Mouse (Mus musculus): ENCODE measurements around the gene Gm10322.

- TF ChIP-seq CTCF (IDR thresholded peaks at IDR 0.05; ENCODE audit: control insufficient read depth, insufficient read depth, insufficient read length) (no peak), MAX (IDR thresholded peaks at IDR 0.05) (no peak), USF1 (IDR thresholded peaks at IDR 0.05; ENCODE audit: low read depth) (no peak), MYOG (IDR thresholded peaks at IDR 0.05; ENCODE audit: control insufficient read depth, extremely low read depth, insufficient read length) (no peak), MYOD1 (IDR thresholded peaks at IDR 0.05; ENCODE audit: control insufficient read depth, insufficient read length, low read depth) (no peak)
Observed at GRCm38 (mm10) chr10:59603843-59604242, 12.0 kb upstream of the Gm10322 start.

All from C2C12 (cell line).